Mouse (Mus musculus) NIH3T3 (cell line): ENCODE results near the gene Tmtc3.
A peak's percentile ranks its signal among the peaks of the same experiment; 100 is the strongest.
"Not testable (repeated sequence)": the region's sequence is repeated elsewhere in the genome, so short reads cannot be mapped to it uniquely, and the experiment has no call there.

Source experiments
- DNase-seq: peaks from one replicate; pipeline ENCODE4 v3.0.0-alpha.2; 2012; ENCODE audit warnings: low read depth

The Tmtc3 gene

DNA sequence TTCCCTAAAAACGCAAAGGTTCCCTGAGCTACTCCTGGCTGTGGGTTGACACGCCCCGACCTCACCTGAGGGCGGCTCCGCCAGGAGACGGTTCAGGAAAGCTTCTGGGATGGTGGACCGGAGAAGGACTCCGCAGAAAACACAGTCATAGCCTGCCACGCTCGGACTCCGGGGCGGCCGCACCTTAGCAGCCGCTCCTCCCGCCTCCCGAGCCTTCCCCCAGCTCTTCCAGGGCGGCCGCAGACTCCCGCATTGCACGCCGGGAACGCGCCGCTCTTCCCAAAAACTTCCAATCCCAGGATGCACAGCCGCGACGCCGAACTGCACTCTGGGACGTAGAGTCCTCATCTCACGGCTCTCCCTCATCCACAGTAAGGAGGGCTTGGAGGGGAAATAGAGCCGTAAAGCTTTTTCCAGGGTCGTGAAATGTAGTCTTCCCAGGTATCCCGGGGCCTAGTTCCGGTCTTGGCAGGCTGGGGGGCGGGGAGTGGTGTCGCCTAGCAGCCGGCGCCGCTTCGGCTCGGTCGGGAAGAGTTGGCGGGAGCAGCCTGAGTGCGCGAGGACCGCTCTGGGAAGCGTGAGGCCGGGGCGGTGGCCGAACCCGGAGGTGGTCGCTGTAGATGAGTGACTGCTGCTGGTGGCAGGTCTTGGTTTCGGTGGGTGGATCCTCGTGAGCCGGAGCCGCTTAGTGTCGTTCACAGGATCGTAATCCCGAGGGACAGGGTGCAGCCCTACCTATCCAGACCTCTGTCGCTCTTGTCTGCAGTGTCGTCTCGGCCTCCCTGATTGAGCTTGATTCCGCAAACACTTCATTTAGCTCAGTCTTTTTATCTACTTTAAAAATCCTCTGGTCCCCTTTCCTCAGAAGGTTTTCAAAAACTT is at the start of gene Tmtc3, which contains the start of gene Cep290:
Tmtc3 (minus strand) TSS at position 254 of the 882 bp plus-strand sequence.
Cep290 (plus strand) TSS at position 462 of the 882 bp plus-strand sequence.
- DNase-seq, result peak; percentile 99

GRCm38 (mm10) chr10:100524499-100525390 is 37.6 kb upstream of the Tmtc3 start:
- no peak for DNase-seq

DNA sequence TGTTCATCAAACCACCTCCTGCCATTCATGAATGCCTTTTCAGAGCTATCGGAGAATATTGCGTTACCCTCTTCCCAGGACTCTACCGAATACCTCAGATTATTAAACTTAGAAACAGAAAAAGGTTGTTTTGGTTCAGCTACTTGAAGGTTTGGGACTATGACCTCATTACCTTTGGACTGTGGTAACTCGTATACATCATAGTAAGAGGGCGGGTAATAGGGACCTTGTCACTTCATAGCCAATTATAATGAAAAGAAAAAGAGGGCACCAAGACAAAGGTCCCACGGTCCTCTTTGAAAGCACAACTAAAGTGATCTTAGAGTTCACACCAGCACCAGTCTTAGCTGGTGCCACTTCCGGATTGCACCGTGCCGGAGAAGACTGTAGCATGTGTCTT is 35.2 kb upstream of the Tmtc3 start:
- no peak for DNase-seq

DNA sequence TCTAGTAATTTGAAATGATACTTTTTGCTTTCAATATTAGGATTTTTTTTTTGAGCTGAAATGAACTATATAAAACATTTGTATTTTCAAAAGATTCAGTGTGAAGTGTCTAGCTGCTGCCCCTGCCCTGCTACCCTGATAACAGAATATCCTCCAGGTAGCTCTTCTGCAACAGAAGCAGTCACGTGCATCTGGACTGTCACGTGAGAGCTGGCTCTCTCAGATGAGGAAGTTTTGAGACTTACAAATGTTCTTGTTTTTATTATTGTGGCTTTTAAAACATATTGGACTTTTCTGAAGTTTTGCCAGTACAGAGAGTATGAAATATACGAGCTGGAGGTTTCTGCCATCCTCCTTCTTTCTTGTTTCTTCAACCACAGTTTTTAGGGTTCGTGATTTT is 34.5 kb upstream of the Tmtc3 start:
- no peak for DNase-seq

DNA sequence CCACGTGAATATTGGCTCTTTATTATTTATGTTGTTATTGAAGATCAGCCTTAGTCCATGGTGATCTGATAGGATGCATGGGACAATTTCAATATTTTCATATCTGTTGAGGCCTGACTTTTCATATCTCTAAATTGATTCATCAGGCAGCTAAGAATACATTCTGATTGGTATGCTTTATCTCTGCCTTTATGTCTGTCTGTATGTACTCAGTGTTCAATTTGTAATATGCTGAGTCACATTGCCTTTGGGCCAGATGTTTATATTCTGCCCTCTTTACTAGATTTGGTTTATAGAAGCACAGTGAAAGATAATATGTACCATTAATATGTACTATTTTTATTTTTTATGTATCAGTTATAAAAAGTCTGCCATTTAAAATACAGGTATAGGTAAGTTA is 21.0 kb upstream of the Tmtc3 start:
- no peak for DNase-seq

- DNase-seq, result no peak
Observed at GRCm38 (mm10) chr10:100498309-100498708, 11.2 kb upstream of the Tmtc3 start.

DNA sequence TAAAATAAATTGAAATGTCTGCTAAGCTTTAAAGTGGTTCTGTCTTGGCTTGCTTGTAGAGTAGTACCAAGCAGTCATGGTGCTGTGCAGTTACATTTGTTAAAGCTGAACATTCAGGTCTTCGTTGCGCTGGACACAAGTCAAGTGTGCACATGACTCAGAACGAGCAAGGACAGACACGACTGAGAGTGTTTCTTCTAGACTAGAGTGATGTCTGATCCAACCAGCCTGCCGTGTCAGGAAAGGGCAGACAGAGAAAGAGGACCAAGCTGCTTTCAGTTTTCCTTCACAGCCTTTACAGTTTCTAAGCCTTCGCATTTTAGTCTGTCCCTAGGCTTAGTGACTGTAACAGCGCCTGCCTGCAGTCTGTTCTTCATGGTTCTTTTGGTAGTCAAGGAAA is 4.8 kb upstream of the Tmtc3 start:
- DNase-seq, result no peak

DNA sequence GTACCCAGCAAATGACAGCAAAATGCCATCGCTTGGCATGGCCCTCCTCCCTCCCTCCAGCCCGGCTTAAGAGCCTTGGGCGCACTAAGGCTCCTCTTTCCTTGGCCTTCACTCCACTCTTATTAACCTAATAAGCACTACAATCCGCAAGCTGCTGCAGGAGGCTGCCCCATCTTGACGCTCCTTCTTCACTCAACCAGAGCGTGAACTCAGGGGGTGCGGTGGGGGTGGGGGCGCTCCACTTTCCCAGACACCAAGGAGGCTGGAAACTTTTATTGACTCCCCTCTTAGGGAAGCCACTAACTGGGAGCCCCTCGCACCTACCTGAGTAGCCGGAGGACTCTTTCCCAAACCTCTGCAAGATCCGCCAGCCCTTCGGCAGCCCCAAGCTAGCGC is 451 bp downstream of the Tmtc3 start:
- peak; percentile 48 for DNase-seq

GRCm38 (mm10) chr10:100479538-100479937 is 7.6 kb downstream of the Tmtc3 start:
- no peak for DNase-seq

- DNase-seq, result peak; percentile 66
Observed at GRCm38 (mm10) chr10:100475040-100475439, 12.1 kb downstream of the Tmtc3 start.

- peak; percentile 65 for DNase-seq
Observed at GRCm38 (mm10) chr10:100460515-100460914, 26.6 kb downstream of the Tmtc3 start.

GRCm38 (mm10) chr10:100449394-100449793 is 37.8 kb downstream of the Tmtc3 start:
- no peak for DNase-seq

GRCm38 (mm10) chr10:100427592-100427991 is 59.6 kb downstream of the Tmtc3 start:
- peak; percentile 68 for DNase-seq

- DNase-seq, result no peak
Observed at GRCm38 (mm10) chr10:100415566-100415965, 71.6 kb downstream of the Tmtc3 start.

GRCm38 (mm10) chr10:100402301-100402700 is 84.8 kb downstream of the Tmtc3 start:
- DNase-seq, result not testable (repeated sequence)
